Mouse (Mus musculus) liver, embryonic 13.5 days (tissue): ENCODE data around the gene H2-M10.4. TPM values are rescaled to one million over a fixed set of nuclear protein-coding genes. Genes with fewer than 3 reads are reported as not detected.
"Not testable (repeated sequence)": the region's sequence is repeated elsewhere in the genome, so short reads cannot be mapped to it uniquely, and the experiment has no call there.

ENCODE experiments used
- ATAC-seq: fragments of 200-750 bp; cut with Nextera tagmentation; 2 replicates; pipeline ENCODE4 v1.8.0; 2017; ENCODE audit warnings: low read depth, mild to moderate bottlenecking, moderate number of reproducible peaks, moderate library complexity
- DNase-seq: peaks from one replicate; pipeline ENCODE4 v3.0.0; 2022
- H3K27ac ChIP-seq: fragments of 300-500 bp; sonication (generic); 2 replicates; pipeline ENCODE4 v1.5.1; 2015; ENCODE audit warnings: moderate library complexity, mild to moderate bottlenecking, inconsistent platforms
- H3K27me3 ChIP-seq: fragments of 300-500 bp; sonication (generic); 2 replicates; pipeline ENCODE4 v1.6.1; 2015; ENCODE audit warnings: mild to moderate bottlenecking, inconsistent platforms
- H3K36me3 ChIP-seq: fragments of 300-500 bp; sonication (generic); 2 replicates; pipeline ENCODE4 v1.6.1; 2015; ENCODE audit warnings: mild to moderate bottlenecking, inconsistent platforms
- H3K4me1 ChIP-seq: fragments of 300-500 bp; sonication (generic); replicated peaks from 2 replicates; pipeline ENCODE4 v1.6.1; 2015; ENCODE audit warnings: inconsistent platforms
- H3K4me2 ChIP-seq: fragments of 300-500 bp; sonication (generic); 2 replicates; pipeline ENCODE4 v1.6.1; 2015; ENCODE audit warnings: inconsistent platforms, mild to moderate bottlenecking, moderate library complexity
- H3K4me3 ChIP-seq: fragments of 300-500 bp; sonication (generic); replicated peaks from 2 replicates; pipeline ENCODE4 v1.5.1; 2015; ENCODE audit warnings: mild to moderate bottlenecking, inconsistent platforms
- H3K9ac ChIP-seq: fragments of 300-500 bp; sonication (generic); 2 replicates; pipeline ENCODE4 v1.6.1; 2015; ENCODE audit warnings: mild to moderate bottlenecking, inconsistent platforms
- H3K9me3 ChIP-seq: fragments of 300-500 bp; sonication (generic); replicated peaks from 2 replicates; pipeline ENCODE4 v1.6.1; 2016; ENCODE audit warnings: inconsistent platforms
- WGBS: fragments of 180-500 bp; shearing (Covaris S2); methylation state at CpG from one replicate; pipeline ENCODE4 v1.1.7; 2015; ENCODE audit not compliant: insufficient replicate concordance; 5-methylcytosine and 5-hydroxymethylcytosine counted together
- polyA plus RNA-seq: library from polyadenylated mRNA; unstranded; fragments of >200 nt; fragmentation: Nextera tagmentation; extraction: Ambion mirVana; gene quantifications from 2 replicates; pipeline ENCODE4 v1.2.1, GENCODE M21; 2015

Gene H2-M10.4
- not detected in 2 replicates for polyA plus RNA-seq

- H3K27me3 ChIP-seq: no peaks in the 10 kb centered on the region
- no peak for ATAC-seq
- H3K36me3 ChIP-seq: no peaks in the 10 kb centered on the region
- no peaks in the 10 kb centered on the region for H3K9me3 ChIP-seq
- no peak within 1 kb of the TSS for H3K4me3 ChIP-seq
- WGBS: 74% methylated on average over 7 of the region's 7 CpGs
- no peak within 1 kb of the TSS for H3K4me2 ChIP-seq
- DNase-seq: no peak
- no peak within 1 kb of the TSS for H3K9ac ChIP-seq
- H3K27ac ChIP-seq: no peak within 1 kb of the TSS
- H3K4me1 ChIP-seq: no peaks in the 10 kb centered on the region
Measured at GRCm38 (mm10) chr17:36462234-36462633, at the start of gene H2-M10.4. Gene H2-M10.4 (minus strand): TSS chr17:36462334.

GRCm38 (mm10) chr17:36503910-36504309 is 41.8 kb upstream of the H2-M10.4 start:
- Histone ChIP-seq H3K27ac (no peak overlapping the region), H3K27me3 (no peaks in the 10 kb centered on the region), H3K9ac (no peak overlapping the region), H3K36me3 (no peaks in the 10 kb centered on the region), H3K9me3 (no peaks in the 10 kb centered on the region), H3K4me3 (no peak overlapping the region), H3K4me1 (no peaks in the 10 kb centered on the region), H3K4me2 (no peak overlapping the region)
- DNase-seq (no peak), ATAC-seq (no peak)

GRCm38 (mm10) chr17:36500435-36500834 is 38.3 kb upstream of the H2-M10.4 start:
- Histone ChIP-seq H3K4me1 (no peaks in the 10 kb centered on the region), H3K27me3 (no peaks in the 10 kb centered on the region), H3K27ac (no peak overlapping the region), H3K4me3 (no peak overlapping the region), H3K4me2 (no peak overlapping the region), H3K9me3 (no peaks in the 10 kb centered on the region), H3K36me3 (no peaks in the 10 kb centered on the region), H3K9ac (no peak overlapping the region)
- ATAC-seq (no peak), DNase-seq (no peak)
- 3% methylated on average over 1 of the region's 1 CpGs for WGBS

- H3K4me2 ChIP-seq, H3K27ac ChIP-seq, H3K27me3 ChIP-seq, H3K9me3 ChIP-seq, DNase-seq, H3K9ac ChIP-seq, ATAC-seq, H3K4me1 ChIP-seq, H3K4me3 ChIP-seq, H3K36me3 ChIP-seq: not testable (repeated sequence)
- WGBS: 79% methylated on average over 16 of the region's 16 CpGs
Measured at GRCm38 (mm10) chr17:36488181-36488580, 26.0 kb upstream of the H2-M10.4 start.

- DNase-seq: no peak
- no peaks in the 10 kb centered on the region for H3K9me3 ChIP-seq
- no peak overlapping the region for H3K4me3 ChIP-seq
- 57% methylated on average over 1 of the region's 1 CpGs for WGBS
- H3K9ac ChIP-seq: no peak overlapping the region
- H3K36me3 ChIP-seq: no peaks in the 10 kb centered on the region
- H3K27me3 ChIP-seq: no peaks in the 10 kb centered on the region
- no peak overlapping the region for H3K4me2 ChIP-seq
- no peak overlapping the region for H3K27ac ChIP-seq
- no peak for ATAC-seq
- no peaks in the 10 kb centered on the region for H3K4me1 ChIP-seq
Measured at GRCm38 (mm10) chr17:36486687-36487230, 24.6 kb upstream of the H2-M10.4 start.

GRCm38 (mm10) chr17:36483865-36484264 is 21.7 kb upstream of the H2-M10.4 start:
- Histone ChIP-seq H3K4me1 (no peaks in the 10 kb centered on the region), H3K9ac (no peak overlapping the region), H3K4me2 (no peak overlapping the region), H3K36me3 (no peaks in the 10 kb centered on the region), H3K27ac (no peak overlapping the region), H3K4me3 (no peak overlapping the region), H3K27me3 (no peaks in the 10 kb centered on the region), H3K9me3 (no peaks in the 10 kb centered on the region)
- ATAC-seq (no peak), DNase-seq (no peak)
- WGBS: 57% methylated on average over 3 of the region's 3 CpGs

GRCm38 (mm10) chr17:36456260-36456659 is 5.9 kb downstream of the H2-M10.4 start:
- WGBS: 45% methylated on average over 4 of the region's 4 CpGs
- ATAC-seq (no peak), DNase-seq (no peak)
- no peaks in the 10 kb centered on the region for H3K36me3 ChIP-seq
- no peak overlapping the region for H3K27ac ChIP-seq
- H3K4me2 ChIP-seq: no peak overlapping the region
- no peaks in the 10 kb centered on the region for H3K27me3 ChIP-seq
- H3K9me3 ChIP-seq: no peaks in the 10 kb centered on the region
- H3K9ac ChIP-seq: no peak overlapping the region
- H3K4me3 ChIP-seq: no peak overlapping the region
- H3K4me1 ChIP-seq: no peaks in the 10 kb centered on the region

GRCm38 (mm10) chr17:36431411-36431810 is 30.7 kb downstream of the H2-M10.4 start:
- H3K4me3 ChIP-seq: no peak overlapping the region
- H3K9me3 ChIP-seq: no peaks in the 10 kb centered on the region
- ATAC-seq: no peak
- DNase-seq: no peak
- H3K4me1 ChIP-seq: no peaks in the 10 kb centered on the region
- no peaks in the 10 kb centered on the region for H3K27me3 ChIP-seq
- no peak overlapping the region for H3K4me2 ChIP-seq
- H3K9ac ChIP-seq: no peak overlapping the region
- whole genome bisulfite sequencing: 12% methylated on average over 2 of the region's 2 CpGs
- H3K27ac ChIP-seq: no peak overlapping the region
- no peaks in the 10 kb centered on the region for H3K36me3 ChIP-seq

- DNase-seq (no peak), ATAC-seq (no peak)
- Histone ChIP-seq H3K27me3 (no peaks in the 10 kb centered on the region), H3K27ac (no peak overlapping the region), H3K4me1 (no peaks in the 10 kb centered on the region), H3K9me3 (peaks cover 3% of the 10 kb centered on the region; the same call in 1 of the 2 replicates), H3K4me3 (no peak overlapping the region), H3K4me2 (no peak overlapping the region), H3K9ac (no peak overlapping the region), H3K36me3 (no peaks in the 10 kb centered on the region)
- 18% methylated on average over 4 of the region's 4 CpGs for WGBS
Measured at GRCm38 (mm10) chr17:36418091-36418754, 43.9 kb downstream of the H2-M10.4 start.

- H3K27me3 ChIP-seq: no peaks in the 10 kb centered on the region
- H3K9ac ChIP-seq: no peak overlapping the region
- no peak for DNase-seq
- peaks cover 3% of the 10 kb centered on the region; the same call in 1 of the 2 replicates for H3K9me3 ChIP-seq
- no peak overlapping the region for H3K4me3 ChIP-seq
- no peak overlapping the region for H3K4me2 ChIP-seq
- no peak for ATAC-seq
- no peaks in the 10 kb centered on the region for H3K36me3 ChIP-seq
- 27% methylated on average over 2 of the region's 2 CpGs for WGBS
- H3K4me1 ChIP-seq: no peaks in the 10 kb centered on the region
- H3K27ac ChIP-seq: no peak overlapping the region
Measured at GRCm38 (mm10) chr17:36417416-36417815, 44.7 kb downstream of the H2-M10.4 start.

GRCm38 (mm10) chr17:36415407-36415806 is 46.7 kb downstream of the H2-M10.4 start:
- Histone ChIP-seq H3K27me3 (no peaks in the 10 kb centered on the region), H3K4me3 (no peak overlapping the region), H3K4me1 (no peaks in the 10 kb centered on the region), H3K36me3 (no peaks in the 10 kb centered on the region), H3K4me2 (no peak overlapping the region), H3K9me3 (no peaks in the 10 kb centered on the region), H3K9ac (no peak overlapping the region), H3K27ac (no peak overlapping the region)
- no peak for DNase-seq
- ATAC-seq: no peak
- WGBS: 8% methylated on average over 1 of the region's 1 CpGs

GRCm38 (mm10) chr17:36414361-36414760 is 47.8 kb downstream of the H2-M10.4 start:
- no peaks in the 10 kb centered on the region for H3K9me3 ChIP-seq
- H3K4me1 ChIP-seq: no peaks in the 10 kb centered on the region
- no peak overlapping the region for H3K27ac ChIP-seq
- no peak for DNase-seq
- no peak overlapping the region for H3K4me3 ChIP-seq
- ATAC-seq: no peak
- 59% methylated on average over 1 of the region's 1 CpGs for WGBS
- H3K27me3 ChIP-seq: no peaks in the 10 kb centered on the region
- H3K36me3 ChIP-seq: no peaks in the 10 kb centered on the region
- H3K4me2 ChIP-seq: no peak overlapping the region
- H3K9ac ChIP-seq: no peak overlapping the region
